Mouse (Mus musculus) embryonic stem cell, embryonic (primary cell): ENCODE results near the gene Ap3b1.

Source experiments
- CTCF ChIA-PET, 4 experiments: fragments of 300-600 bp in 2 of 4; fragments of 350-600 bp in 2 of 4; sonication (Branson Sonifier 250); formaldehyde crosslinking; loops; one replicate each; lab custom pipeline; 2022; ENCODE audit warnings: inconsistent platforms in 2 of 4; lab: Charles Lee
- POLR2A ChIA-PET, 4 experiments: fragments of 300-600 bp in 2 of 4; fragments of 350-600 bp in 2 of 4; sonication (Branson Sonifier 250); formaldehyde crosslinking; loops; one replicate each; lab custom pipeline; 2022; ENCODE audit warnings: antibody characterized with exemption in 4 of 4, inconsistent platforms in 1 of 4; lab: Charles Lee

Ap3b1 gene

GRCm38 (mm10) chr13:94365108-94365907 is 6.5 kb downstream of the Ap3b1 start:
- CTCF ChIA-PET: no interaction called here
- POLR2A ChIA-PET: interaction anchor here in 2 of 4 experiments (0.7 to 2.8 kb wide), 11 partner anchors 10 to 100 kb away, joined by 3 to 13 read pairs (median 4); no protein-coding TSS in a partner anchor

DNA sequence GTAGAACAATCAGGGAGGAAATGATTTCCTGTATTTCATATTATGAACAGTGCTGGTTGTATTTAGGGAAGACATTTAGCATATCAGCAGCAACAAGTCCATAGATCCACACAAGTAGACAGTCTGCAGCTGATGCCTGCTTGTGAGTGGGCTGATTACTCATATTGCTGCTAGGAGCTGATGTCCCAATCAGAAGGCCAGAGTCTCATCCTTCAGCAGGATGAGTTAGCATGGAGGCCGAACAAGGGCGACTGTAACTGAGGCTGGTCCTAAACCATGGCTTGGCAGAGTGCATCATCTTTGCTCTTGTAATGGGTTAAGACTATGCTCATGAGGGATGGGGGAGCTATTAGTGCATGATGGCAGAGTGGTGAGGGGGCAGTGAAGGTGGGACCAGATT is 9.1 kb downstream of the Ap3b1 start:
- ChIA-PET CTCF (no interaction called here), POLR2A (interaction anchor here in 2 of 4 experiments (0.6 to 1.7 kb wide), 6 partner anchors 9 to 178 kb away, joined by 3 to 5 read pairs (median 3); partner anchors contain the start of gene Ap3b1 (in 1 of the 2))

DNA sequence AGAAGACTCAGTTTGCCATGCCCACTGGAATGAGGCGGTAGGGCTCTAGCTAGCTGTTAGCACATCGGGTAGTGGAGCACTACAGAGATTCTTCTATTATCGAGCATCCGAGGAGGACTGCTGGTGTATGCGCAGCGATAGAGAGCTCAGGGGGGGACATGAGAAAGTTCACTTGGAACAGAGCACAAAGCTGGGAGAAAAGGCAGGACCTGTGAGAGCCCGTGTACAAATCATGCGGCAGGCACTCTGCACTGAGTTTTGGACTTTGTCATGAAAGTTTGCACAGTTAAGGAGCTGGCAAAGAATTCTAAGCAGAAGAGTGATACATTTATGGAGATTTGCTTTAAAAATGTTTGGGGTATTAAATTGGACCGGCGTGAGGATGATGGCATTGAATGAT is 11.8 kb downstream of the Ap3b1 start:
- POLR2A ChIA-PET: interaction anchor here in 2 of 4 experiments (1.5 to 2.2 kb wide), 5 partner anchors 9 to 25 kb away, joined by 3 to 9 read pairs (median 6); partner anchors contain the start of gene Ap3b1 (in 2 of the 2)
- CTCF ChIA-PET: no interaction called here

DNA sequence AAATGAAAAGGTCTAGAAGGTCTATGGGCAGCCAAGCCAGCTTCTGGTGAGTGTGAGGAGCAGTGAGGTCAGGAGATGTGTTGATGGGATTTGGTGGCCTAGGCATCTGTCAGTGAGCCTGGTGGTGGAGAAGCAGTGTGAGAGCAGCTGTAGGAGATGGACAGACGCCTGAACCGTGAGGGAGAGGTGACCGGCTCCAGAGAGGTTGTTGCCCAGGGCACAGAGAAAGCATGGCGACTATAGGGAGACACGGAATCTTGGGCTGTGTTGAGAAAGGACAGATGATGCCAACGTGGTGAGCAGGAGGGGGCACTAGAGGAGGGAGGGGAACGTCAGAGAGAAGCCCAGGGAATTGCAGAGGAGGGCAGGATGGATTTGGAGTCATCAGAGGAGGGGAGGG is 13.3 kb downstream of the Ap3b1 start:
- ChIA-PET CTCF (interaction anchor here in 1 of 4 experiments (0.6 kb wide), 1 partner anchor 1063 kb away, joined by 4 read pairs; no protein-coding TSS in a partner anchor), POLR2A (interaction anchor here in 3 of 4 experiments (0.5 to 1.8 kb wide), 9 partner anchors 9 to 239 kb away, joined by 3 to 6 read pairs (median 3); partner anchors contain the start of gene Ap3b1 (in 1 of the 3))

DNA sequence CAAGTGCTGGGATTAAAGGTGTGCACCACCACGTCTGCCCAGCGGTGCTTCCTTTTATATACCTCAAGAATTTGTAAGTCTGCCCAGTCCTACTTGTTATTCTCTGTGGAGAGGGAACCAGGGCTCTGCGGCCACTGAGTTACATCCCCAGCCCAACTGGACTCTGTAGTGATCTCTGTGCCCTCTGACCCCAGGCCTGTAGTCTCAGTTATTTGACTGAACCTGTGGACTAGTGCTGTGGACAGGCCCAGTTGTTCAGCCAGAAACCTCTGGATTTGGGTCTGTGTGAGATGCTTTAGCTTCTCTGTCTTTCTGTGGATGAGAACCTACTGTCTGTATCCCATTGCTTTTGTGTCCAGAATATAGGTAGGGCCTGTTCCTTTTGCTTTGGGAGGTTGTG is 15.4 kb downstream of the Ap3b1 start:
- POLR2A ChIA-PET: interaction anchor here in 1 of 4 experiments (1.2 kb wide), 1 partner anchor 14 kb away, joined by 3 read pairs; no protein-coding TSS in a partner anchor
- CTCF ChIA-PET: no interaction called here

- CTCF ChIA-PET: interaction anchor here in 2 of 4 experiments (0.6 kb wide), 2 partner anchors 17 to 45 kb away, joined by 4 read pairs; no protein-coding TSS in a partner anchor
- POLR2A ChIA-PET: interaction anchor here in 2 of 4 experiments (0.5 to 1.9 kb wide), 6 partner anchors 8 to 364 kb away, joined by 4 to 13 read pairs (median 4); partner anchors contain the start of gene Ap3b1 (in 1 of the 2)
Measured at GRCm38 (mm10) chr13:94375526-94376390, 17.0 kb downstream of the Ap3b1 start.

GRCm38 (mm10) chr13:94379006-94379405 is 20.2 kb downstream of the Ap3b1 start:
- POLR2A ChIA-PET: interaction anchor here in 2 of 4 experiments (1.1 to 1.8 kb wide), 3 partner anchors 13 to 20 kb away, joined by 3 to 7 read pairs (median 4); partner anchors contain the start of gene Ap3b1 (in 1 of the 2)
- CTCF ChIA-PET: no interaction called here

- POLR2A ChIA-PET: interaction anchor here in 1 of 4 experiments (0.6 to 2.3 kb wide), 5 partner anchors 9 to 155 kb away, joined by 3 to 9 read pairs (median 5); partner anchors contain the start of gene Ap3b1
- CTCF ChIA-PET: interaction anchor here in 2 of 4 experiments (0.8 to 0.9 kb wide), 2 partner anchors 72 to 98 kb away, joined by 3 to 4 read pairs; no protein-coding TSS in a partner anchor
Measured at GRCm38 (mm10) chr13:94381427-94381826, 22.7 kb downstream of the Ap3b1 start.

DNA sequence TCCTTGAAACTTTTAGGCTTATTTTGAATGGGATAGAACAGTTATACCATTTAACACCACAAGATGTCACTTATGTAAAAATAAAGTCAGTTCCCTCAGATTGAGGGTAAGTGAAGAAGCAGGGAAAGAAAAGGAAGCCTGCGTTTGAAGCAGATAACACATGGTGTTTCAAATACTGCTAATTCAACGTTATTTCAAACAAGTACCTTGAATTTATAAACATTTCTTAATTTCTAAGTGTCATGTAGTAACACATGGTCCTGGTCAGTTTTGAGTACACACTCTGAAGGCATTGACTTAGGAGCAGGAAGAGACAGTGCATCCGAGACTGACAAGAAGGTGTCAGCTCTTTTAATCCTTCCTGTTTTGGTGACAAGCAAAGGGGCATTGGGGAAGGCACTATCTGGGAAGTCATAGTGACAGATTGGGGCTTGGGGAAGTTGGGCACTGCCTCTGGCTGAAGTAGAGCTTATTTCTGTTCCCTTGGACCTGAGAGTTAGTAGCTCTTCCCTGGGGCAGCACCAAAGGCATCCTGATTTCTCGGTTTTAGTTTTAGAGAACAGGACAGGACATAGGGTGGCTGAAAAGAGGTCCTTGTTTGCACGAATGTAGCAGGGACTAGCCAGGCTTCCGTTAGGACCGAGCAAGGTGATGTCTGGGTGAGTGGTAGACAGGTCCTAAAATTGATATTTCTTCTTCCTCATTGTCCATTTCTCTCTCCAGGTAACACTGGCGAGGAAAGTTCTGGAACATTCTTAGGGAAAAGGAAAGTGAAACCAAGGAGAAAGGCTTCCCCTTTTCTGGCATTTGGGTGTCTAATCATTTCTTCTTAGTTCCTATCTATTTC is 23.3 kb downstream of the Ap3b1 start:
- POLR2A ChIA-PET: interaction anchor here in 1 of 4 experiments (0.6 to 2.3 kb wide), 5 partner anchors 8 to 156 kb away, joined by 3 to 9 read pairs (median 5); partner anchors contain the start of gene Ap3b1
- CTCF ChIA-PET: interaction anchor here in 1 of 4 experiments (0.9 kb wide), 1 partner anchor 97 kb away, joined by 4 read pairs; no protein-coding TSS in a partner anchor

DNA sequence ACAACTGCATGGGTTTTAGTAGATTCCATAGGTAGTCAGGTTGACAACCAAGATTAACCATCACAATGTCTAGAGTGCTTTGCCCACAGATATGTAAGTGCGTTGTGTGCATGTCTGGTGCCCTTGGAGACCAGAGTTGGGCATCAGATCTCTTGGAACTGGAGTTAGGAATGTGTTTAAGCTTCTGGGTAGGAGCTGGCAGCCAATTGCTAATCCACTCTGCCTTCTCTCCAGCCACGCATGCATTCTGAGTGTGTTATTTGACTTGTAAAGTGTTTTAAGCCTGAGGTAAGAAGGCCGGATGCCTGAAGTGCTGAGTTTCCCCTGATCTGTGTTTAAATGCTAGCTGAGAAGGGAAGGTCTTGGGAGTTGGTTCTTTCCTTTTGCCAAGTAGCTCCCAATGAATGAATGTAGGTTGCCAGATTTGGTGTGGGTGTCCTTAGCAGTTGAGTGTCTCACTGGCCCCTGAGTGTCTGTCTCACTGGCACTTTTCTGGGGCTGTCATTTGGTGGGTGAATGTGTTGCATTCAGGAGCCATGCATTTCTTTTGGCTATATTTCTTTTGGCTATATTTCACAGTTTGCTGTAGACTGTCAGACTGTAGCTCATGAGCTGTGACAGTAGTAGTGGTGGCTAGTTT is 26.3 kb downstream of the Ap3b1 start:
- ChIA-PET CTCF (no interaction called here), POLR2A (interaction anchor here in 2 of 4 experiments (0.8 to 1.2 kb wide), 6 partner anchors 8 to 19 kb away, joined by 3 to 5 read pairs (median 4); no protein-coding TSS in a partner anchor)

- POLR2A ChIA-PET: interaction anchor here in 1 of 4 experiments (2.0 kb wide), 1 partner anchor 24 kb away, joined by 6 read pairs; no protein-coding TSS in a partner anchor
- CTCF ChIA-PET: no interaction called here
Measured at GRCm38 (mm10) chr13:94388566-94388965, 29.8 kb downstream of the Ap3b1 start.

- ChIA-PET CTCF (interaction anchor here in 1 of 4 experiments (0.5 kb wide), 1 partner anchor 16 kb away, joined by 3 read pairs; no protein-coding TSS in a partner anchor), POLR2A (interaction anchor here in 2 of 4 experiments (0.6 to 2.1 kb wide), 7 partner anchors 12 to 31 kb away, joined by 3 to 8 read pairs (median 5); partner anchors contain the start of gene Ap3b1 (in 1 of the 2))
Measured at GRCm38 (mm10) chr13:94389541-94389940, 30.8 kb downstream of the Ap3b1 start.

- CTCF ChIA-PET: interaction anchor here in 2 of 4 experiments (0.6 to 0.7 kb wide), 2 partner anchors 35 to 193 kb away, joined by 3 to 4 read pairs; no protein-coding TSS in a partner anchor
Measured at GRCm38 (mm10) chr13:94392282-94392681, 33.5 kb downstream of the Ap3b1 start.

GRCm38 (mm10) chr13:94394486-94394885 is 35.7 kb downstream of the Ap3b1 start:
- POLR2A ChIA-PET: interaction anchor here in 3 of 4 experiments (0.5 to 2.0 kb wide), 5 partner anchors 9 to 939 kb away, joined by 3 to 7 read pairs (median 4); no protein-coding TSS in a partner anchor

More at GRCm38 (mm10) chr13:94392282-94392681, 33.5 kb downstream of the Ap3b1 start:
- POLR2A ChIA-PET: interaction anchor here in 1 of 4 experiments (0.6 to 1.2 kb wide), 3 partner anchors 8 to 811 kb away, joined by 3 read pairs; no protein-coding TSS in a partner anchor

DNA sequence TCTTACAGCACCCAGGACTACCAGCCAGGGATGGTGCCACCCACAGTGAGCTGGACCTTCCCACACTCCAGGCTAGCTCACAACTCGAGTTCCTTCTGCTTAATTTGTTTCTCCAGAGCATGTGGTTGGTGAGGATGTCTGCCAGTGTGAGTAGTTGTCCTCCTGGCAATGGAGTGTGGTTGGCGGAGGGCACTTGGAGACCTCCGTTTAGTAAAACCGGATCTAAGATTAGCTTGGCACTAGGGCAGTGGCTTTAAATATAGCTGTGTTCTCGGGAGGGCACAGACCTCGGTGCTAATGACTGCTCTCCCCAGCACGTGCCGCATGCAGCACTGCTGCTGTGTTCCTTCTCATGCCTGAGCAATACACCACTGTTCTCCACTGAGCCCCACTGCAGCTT is 37.0 kb downstream of the Ap3b1 start:
- POLR2A ChIA-PET: interaction anchor here in 2 of 4 experiments (0.8 to 1.4 kb wide), 6 partner anchors 11 to 37 kb away, joined by 3 to 4 read pairs (median 3); no protein-coding TSS in a partner anchor

More at GRCm38 (mm10) chr13:94394486-94394885, 35.7 kb downstream of the Ap3b1 start:
- CTCF ChIA-PET: interaction anchor here in 1 of 4 experiments (0.5 kb wide), 1 partner anchor 1076 kb away, joined by 4 read pairs; no protein-coding TSS in a partner anchor

More for the DNA sequence above, 37.0 kb downstream of the Ap3b1 start:
- CTCF ChIA-PET: interaction anchor here in 1 of 4 experiments (0.5 kb wide), 1 partner anchor 277 kb away, joined by 3 read pairs; no protein-coding TSS in a partner anchor
